Mouse (Mus musculus) thymus, postnatal 14 days (tissue): ENCODE measurements around the gene 1110017D15Rik.

Experiments used
- DNase-seq: peaks from one replicate; pipeline ENCODE4 v3.0.0; 2021

Gene 1110017D15Rik

GRCm38 (mm10) chr4:41507998-41508397 lies 9.1 kb downstream of the 1110017D15Rik start:
- no peak for DNase-seq

GRCm38 (mm10) chr4:41507326-41507924 lies 9.7 kb downstream of the 1110017D15Rik start:
- no peak for DNase-seq

- DNase-seq = peak; percentile 76
Measured at GRCm38 (mm10) chr4:41506906-41507305, 10.2 kb downstream of the 1110017D15Rik start.

GRCm38 (mm10) chr4:41506156-41506555 lies 11.0 kb downstream of the 1110017D15Rik start:
- peak; percentile 46 for DNase-seq

- no peak for DNase-seq
Measured at GRCm38 (mm10) chr4:41505131-41505551, 12.0 kb downstream of the 1110017D15Rik start.

- no peak for DNase-seq
Measured at GRCm38 (mm10) chr4:41504325-41504724, 12.8 kb downstream of the 1110017D15Rik start.

- peak; percentile 72 for DNase-seq
Measured at GRCm38 (mm10) chr4:41502986-41503412, 14.1 kb downstream of the 1110017D15Rik start, which contains the start of gene AI464131. Gene AI464131, minus strand, starts transcription at chr4:41503076.

GRCm38 (mm10) chr4:41502171-41502940 lies 14.8 kb downstream of the 1110017D15Rik start:
- no peak for DNase-seq

- DNase-seq = no peak
Measured at GRCm38 (mm10) chr4:41500787-41501186, 16.3 kb downstream of the 1110017D15Rik start.

- no peak for DNase-seq
Measured at GRCm38 (mm10) chr4:41499619-41500018, 17.5 kb downstream of the 1110017D15Rik start.

GRCm38 (mm10) chr4:41498921-41499391 lies 18.2 kb downstream of the 1110017D15Rik start:
- DNase-seq = no peak

- no peak for DNase-seq
Measured at GRCm38 (mm10) chr4:41497995-41498845, 18.9 kb downstream of the 1110017D15Rik start.

GRCm38 (mm10) chr4:41497579-41497978 lies 19.6 kb downstream of the 1110017D15Rik start:
- peak; percentile 60 for DNase-seq

GRCm38 (mm10) chr4:41497046-41497445 lies 20.1 kb downstream of the 1110017D15Rik start:
- no peak for DNase-seq

- DNase-seq = no peak
Measured at GRCm38 (mm10) chr4:41495850-41496249, 21.3 kb downstream of the 1110017D15Rik start.

GRCm38 (mm10) chr4:41495076-41495475 lies 22.1 kb downstream of the 1110017D15Rik start:
- DNase-seq = no peak

- DNase-seq = no peak
Measured at GRCm38 (mm10) chr4:41494378-41494777, 22.8 kb downstream of the 1110017D15Rik start.

- DNase-seq = no peak
Measured at GRCm38 (mm10) chr4:41493464-41494116, 23.5 kb downstream of the 1110017D15Rik start.

GRCm38 (mm10) chr4:41492951-41493350 lies 24.2 kb downstream of the 1110017D15Rik start:
- no peak for DNase-seq

GRCm38 (mm10) chr4:41481601-41482017 lies 35.5 kb downstream of the 1110017D15Rik start:
- DNase-seq = no peak

GRCm38 (mm10) chr4:41480254-41480653 lies 36.9 kb downstream of the 1110017D15Rik start:
- no peak for DNase-seq

GRCm38 (mm10) chr4:41479456-41479804 lies 37.7 kb downstream of the 1110017D15Rik start:
- no peak for DNase-seq
